Mouse (Mus musculus): ENCODE results near the gene Fpr-rs7. TPM values are rescaled to one million over a fixed set of nuclear protein-coding genes. Genes with fewer than 3 reads are reported as not detected.

Gene Fpr-rs7
- polyA plus RNA-seq (2017; shearing (Covaris generic)): not detected

GRCm38 (mm10) chr17:20114126-20114525, at the start of gene Fpr-rs7:
Gene Fpr-rs7, minus strand, starts transcription at chr17:20114226.

Other genes with a start within 250 kb of the Fpr-rs7 start
- gene Vmn2r104, start 65.9 kb downstream of the Fpr-rs7 start, polyA plus RNA-seq (2017; shearing (Covaris generic)): not detected
- gene Fpr-rs6, start 68.9 kb upstream of the Fpr-rs7 start, polyA plus RNA-seq (2017; shearing (Covaris generic)): not detected
- not detected for gene Vmn2r105, start 120.8 kb upstream of the Fpr-rs7 start, polyA plus RNA-seq (2017; shearing (Covaris generic))
- gene Vmn2r106, start 171.3 kb upstream of the Fpr-rs7 start, polyA plus RNA-seq (2017; shearing (Covaris generic)): not detected
- gene Vmn2r107, start 231.0 kb upstream of the Fpr-rs7 start, polyA plus RNA-seq (2017; shearing (Covaris generic)): not detected

Data from CD4-positive, CD25-positive, alpha-beta regulatory T cell, adult 9 weeks (primary cell).